Mouse (Mus musculus): ENCODE data around the gene Cep89.

Cep89 gene

DNA sequence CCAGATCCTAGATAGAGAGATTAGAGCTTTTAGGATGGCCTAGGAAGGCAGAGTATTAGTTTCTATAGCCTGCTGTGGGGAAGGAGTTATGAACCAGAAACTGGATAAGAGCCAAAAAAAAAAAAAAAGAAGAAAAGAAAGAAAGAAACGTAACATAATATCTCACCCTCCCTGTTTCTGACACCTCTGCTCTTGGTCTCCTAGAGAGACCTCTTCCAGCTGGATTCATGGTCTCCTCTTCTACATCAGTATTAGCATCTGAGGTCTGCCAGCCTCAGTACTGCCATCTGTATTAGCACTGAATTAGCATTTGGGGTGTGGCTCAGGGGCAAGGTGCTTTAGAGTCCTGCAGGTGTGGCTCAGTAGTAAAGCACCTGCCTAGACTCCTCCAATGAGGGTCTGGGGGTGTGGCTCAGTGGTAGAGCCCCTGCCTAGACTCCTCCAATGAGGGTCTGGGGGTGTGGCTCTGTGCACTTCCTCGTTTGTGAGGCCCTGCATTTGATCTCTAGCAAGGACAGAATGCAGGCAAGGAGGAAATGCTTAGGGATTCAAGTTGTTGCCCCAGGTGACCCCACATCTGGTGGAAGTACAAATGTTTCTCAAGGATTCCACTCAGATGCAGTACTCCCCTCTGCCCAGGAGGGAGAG is 14.0 kb upstream of the Cep89 start:
- no peak for DNase-seq (ENCODE audit: inconsistent age in 2 of 2, low spot score in 1 of 2)

- DNase-seq (ENCODE audit: inconsistent age in 2 of 2, low spot score in 1 of 2), result peak in 1 of 2 experiments; percentile 11
Observed at GRCm38 (mm10) chr7:35386525-35386952, 10.3 kb upstream of the Cep89 start.

DNA sequence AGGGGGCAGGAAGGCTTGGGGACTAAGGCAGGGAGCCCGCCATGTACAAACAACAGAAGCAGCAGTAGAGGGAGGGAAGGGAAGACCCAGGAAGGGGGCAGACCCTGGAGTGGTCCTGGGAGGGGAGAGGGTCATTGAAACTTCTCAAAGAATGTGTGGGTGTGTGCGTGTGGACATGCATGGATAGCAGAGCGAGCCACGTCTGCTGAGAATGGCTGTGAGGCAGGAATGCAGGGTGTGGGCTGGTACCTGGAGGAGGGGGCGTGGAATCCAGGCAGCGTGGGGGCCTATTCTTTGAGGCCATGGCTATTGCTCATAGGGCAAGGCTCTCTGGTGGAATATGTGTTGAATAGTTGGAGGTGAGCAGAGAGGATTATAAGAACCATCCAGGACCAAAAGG is 8.1 kb upstream of the Cep89 start:
- DNase-seq (ENCODE audit: inconsistent age in 2 of 2, low spot score in 1 of 2), result no peak

- peak in 1 of 2 experiments; percentile 72 for DNase-seq (ENCODE audit: inconsistent age in 2 of 2, low spot score in 1 of 2)
Observed at GRCm38 (mm10) chr7:35392935-35393334, 3.9 kb upstream of the Cep89 start.

DNA sequence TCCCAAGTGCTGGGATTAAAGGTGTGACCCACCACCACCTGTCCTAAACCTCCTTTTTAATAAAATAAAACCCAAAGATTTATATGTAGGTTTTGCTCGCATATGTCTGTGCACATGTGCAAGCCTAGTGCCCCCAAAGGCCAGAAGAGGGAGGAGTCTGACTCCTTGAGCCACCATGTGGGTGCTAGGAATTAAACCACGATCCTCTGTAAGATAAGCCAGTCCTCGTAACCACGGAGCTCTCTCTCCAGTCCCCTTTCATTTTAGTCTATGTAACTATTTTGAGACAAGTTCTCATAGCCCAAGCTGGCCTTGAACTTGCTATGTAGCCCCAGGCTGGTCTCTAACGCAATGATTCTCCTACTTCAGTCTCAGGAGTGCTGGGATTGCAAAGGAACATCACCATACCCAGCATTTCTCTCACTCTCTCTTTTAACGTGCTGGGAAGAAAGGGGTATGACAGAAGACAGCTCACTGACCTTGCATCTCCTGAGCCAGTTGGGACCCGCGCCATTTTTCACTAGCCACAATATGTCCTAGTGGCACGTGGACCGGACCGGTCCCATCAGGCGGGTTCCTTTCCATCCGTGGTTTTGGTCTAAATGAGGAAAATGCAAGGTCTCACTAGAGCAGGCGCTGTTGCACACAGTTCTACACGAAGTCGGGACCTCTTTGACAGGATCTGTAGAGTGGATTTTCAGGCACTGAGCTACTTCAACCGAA is 940 bp upstream of the Cep89 start:
- peak in 1 of 2 experiments; percentile 68 for DNase-seq (ENCODE audit: inconsistent age in 2 of 2, low spot score in 1 of 2)

GRCm38 (mm10) chr7:35401169-35401568 is 4.3 kb downstream of the Cep89 start:
- no peak for DNase-seq (ENCODE audit: inconsistent age in 2 of 2, low spot score in 1 of 2)

DNA sequence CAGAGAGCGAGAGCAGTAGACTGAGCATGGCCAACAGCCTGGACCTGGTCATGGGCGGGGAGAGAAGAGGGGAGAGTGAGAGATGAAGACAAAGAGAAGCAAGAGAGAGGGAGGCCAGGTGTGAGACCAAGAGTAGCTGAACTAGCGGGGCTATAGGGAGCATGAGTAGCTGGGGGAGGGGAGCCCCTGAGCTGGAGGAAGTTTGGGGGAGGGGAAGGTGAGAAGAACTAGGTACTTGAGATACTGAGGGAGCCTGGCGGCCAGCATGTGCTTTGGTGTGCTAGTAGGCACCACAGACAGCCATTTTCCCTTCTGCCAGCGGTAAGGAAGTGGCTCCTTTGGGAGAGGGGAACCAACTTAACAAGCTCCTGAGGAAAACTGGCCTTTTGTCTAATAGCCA is 18.4 kb downstream of the Cep89 start:
- no peak for DNase-seq (ENCODE audit: inconsistent age in 2 of 2, low spot score in 1 of 2)

GRCm38 (mm10) chr7:35415801-35416653 is 19.2 kb downstream of the Cep89 start:
- peak in 1 of 2 experiments; percentile 87 for DNase-seq (ENCODE audit: inconsistent age in 2 of 2, low spot score in 1 of 2)

- DNase-seq (ENCODE audit: inconsistent age in 2 of 2, low spot score in 1 of 2), result no peak
Observed at GRCm38 (mm10) chr7:35416654-35416948, 19.8 kb downstream of the Cep89 start.

DNA sequence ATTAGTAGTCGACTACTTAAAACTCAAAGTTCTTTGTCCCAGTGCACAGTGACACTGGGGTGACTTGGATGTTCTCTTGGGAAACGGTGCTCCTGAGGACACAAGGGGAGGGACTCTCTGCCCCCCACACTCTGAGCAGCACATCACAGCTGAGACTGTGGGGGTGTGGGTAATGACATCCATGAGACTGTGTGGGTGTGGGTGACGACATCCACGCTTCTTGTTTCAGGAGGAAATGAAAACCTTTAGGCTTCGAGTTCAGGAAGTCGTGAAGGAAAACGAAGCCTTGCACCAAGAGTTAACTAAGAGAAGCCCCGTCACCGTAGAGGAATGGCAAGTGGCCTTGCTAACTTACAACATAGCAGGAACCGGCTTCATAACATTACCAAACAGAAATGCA is 26.2 kb downstream of the Cep89 start:
- no peak for DNase-seq (ENCODE audit: inconsistent age in 2 of 2, low spot score in 1 of 2)

DNA sequence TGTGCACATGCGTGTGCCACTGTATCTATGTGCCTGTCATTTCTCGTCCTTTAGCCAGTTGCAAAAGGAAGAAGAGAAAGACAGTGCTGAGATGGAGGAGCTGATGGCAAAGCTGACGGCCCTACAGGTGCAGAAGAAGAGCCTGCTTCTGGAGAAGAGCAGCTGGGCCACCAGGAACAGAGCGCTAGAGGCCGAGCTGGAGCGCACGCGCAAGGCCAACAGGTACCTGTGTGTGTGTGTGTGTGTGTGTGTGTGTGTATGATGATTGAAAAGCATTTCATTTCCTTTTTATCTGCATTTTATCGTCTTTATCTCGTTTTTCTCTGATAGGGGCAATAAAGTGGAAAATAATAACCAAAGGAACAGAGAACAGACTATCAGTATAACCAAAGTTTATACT is 31.3 kb downstream of the Cep89 start:
- no peak for DNase-seq (ENCODE audit: inconsistent age in 2 of 2, low spot score in 1 of 2)

DNA sequence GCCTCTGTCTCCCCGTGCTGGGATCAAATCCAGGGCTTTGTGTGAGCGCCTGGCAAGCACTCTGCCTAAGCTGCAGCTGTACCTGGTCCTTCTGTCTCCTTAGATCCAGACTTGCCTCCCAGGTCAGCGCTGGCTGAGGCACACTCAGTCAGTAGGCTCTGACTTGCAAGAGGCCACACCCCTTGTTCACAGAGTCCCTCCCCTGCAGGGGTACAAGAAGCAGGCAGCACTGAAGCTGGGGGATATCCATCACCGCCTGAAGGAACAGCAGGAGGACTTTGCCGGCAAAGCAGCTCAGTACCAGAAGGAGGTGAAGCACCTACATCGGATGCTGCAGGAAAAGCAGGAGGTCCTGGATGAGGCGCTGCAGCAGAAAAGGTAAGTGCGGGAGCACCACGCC is 38.4 kb downstream of the Cep89 start:
- DNase-seq (ENCODE audit: inconsistent age in 2 of 2, low spot score in 1 of 2), result no peak

DNA sequence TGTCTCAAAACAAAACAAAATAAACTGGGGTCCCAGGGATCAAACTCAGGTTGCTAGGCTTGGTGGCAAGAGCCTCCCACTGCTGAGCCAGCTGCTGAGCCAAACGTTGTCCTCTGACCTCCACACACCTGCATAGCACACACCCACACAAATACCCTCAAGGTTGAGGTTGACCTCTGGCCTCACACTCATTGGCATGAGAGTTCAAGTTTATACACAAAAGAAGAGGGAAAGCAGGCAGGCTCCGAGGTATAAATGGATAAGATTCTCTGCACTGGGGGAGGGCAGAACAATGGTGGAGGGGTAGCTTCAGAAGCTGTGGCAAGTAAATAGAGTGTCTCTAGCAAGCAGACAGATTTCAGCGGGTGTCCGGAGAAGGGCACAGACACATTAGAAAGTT is 50.7 kb downstream of the Cep89 start:
- no peak for DNase-seq (ENCODE audit: inconsistent age in 2 of 2, low spot score in 1 of 2)

DNA sequence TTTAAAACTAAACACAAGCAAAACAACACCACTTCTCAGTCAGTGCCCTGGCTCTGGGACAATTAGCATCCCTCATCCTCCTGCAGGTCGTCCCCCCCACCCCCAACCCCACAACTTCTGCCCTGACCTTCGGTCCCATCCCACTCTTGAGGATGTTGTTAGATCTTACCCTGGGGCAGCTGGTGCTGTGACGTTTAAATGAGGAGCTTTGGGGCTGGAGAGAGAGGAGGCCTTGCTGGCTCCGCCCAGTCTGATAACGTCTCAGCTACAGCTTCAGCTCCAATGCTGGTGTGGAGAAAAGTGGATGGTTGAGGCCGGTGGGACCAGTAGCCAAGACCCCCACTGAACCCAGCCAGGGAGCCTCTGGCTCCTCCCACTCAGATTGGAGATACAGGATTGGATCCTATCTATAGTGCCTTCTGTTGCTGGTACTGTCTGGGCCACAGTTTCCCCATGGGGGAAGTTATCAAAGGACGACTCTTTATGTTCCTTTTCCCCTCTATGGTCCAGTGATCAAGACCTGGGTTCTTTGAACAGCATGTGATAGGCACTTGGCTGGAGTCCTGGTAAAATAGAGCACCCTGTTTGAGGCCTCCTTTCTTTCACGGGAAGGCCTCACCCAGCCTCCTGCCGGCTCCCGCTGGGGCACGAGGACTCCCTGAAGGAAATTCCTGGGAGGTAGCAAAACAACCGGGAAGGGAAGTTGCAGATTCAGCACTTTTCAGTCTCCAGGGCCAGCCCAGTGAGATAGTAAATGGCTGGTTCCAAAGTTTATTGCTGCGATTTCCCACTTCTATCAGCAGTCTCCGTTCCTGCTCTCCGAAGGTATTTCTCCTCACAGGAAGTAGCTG is 51.4 kb downstream of the Cep89 start, which contains the start of gene Slc7a9:
Gene Slc7a9, plus strand, starts transcription at position 801 of the 851 bp plus-strand sequence.
- no peak for DNase-seq (ENCODE audit: inconsistent age in 2 of 2, low spot score in 1 of 2)

GRCm38 (mm10) chr7:35448867-35449266 is 52.0 kb downstream of the Cep89 start:
- no peak for DNase-seq (ENCODE audit: inconsistent age in 2 of 2, low spot score in 1 of 2)

DNA sequence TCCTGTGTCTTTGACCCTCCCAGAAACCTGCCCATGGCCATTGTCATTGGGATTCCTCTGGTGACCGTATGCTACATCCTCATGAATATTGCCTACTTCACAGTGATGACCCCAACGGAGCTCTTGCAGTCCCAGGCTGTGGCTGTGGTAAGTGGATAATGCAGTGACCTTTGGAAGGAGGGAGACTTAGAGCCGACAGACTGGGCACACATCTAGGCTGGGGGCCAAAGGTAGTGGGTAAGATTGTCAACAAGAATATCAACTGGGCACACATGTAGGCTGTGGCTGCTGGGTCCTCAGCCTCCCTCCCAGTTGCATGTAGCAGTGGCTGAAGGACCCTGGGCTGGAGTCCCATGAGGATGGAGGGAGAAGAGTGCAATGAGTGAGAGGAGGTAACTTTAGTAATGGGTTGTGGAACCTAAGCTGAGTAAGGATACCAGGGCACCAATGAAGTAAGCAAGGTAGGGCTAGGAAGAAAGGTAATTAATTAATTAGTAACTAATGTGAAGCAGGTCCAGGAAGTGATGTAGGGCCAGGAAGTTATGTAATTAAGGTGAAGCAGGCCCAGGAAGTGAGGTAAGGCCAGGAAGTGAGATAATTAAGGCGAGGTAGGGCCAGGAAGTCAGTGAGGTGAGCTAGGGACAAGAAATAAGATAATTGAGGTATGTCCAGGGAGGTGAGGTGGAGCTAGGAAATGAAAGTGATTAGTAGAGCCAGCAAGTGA is 59.4 kb downstream of the Cep89 start:
- DNase-seq (ENCODE audit: inconsistent age in 2 of 2, low spot score in 1 of 2), result no peak

DNA sequence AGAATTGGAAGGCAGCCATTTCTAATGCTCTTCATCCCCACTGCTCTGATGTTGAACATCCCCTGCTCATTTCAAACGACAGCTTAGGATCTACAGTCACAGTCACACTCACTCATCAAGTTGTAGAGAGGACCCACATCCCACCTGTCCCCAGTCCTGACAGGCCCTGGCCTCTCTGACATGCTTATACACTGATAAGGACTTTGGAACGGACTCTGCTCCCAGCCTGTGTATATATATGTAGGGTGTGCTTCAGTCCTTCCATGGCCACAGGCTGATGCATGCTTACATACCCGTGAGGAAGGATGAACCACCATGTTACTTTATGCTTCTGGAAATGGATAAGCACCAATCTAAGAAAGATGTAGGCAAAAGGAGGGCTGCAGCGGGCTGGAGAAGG is 64.1 kb downstream of the Cep89 start:
- DNase-seq (ENCODE audit: inconsistent age in 2 of 2, low spot score in 1 of 2), result no peak

GRCm38 (mm10) chr7:35465027-35465426 is 68.2 kb downstream of the Cep89 start:
- no peak for DNase-seq (ENCODE audit: inconsistent age in 2 of 2, low spot score in 1 of 2)

DNA sequence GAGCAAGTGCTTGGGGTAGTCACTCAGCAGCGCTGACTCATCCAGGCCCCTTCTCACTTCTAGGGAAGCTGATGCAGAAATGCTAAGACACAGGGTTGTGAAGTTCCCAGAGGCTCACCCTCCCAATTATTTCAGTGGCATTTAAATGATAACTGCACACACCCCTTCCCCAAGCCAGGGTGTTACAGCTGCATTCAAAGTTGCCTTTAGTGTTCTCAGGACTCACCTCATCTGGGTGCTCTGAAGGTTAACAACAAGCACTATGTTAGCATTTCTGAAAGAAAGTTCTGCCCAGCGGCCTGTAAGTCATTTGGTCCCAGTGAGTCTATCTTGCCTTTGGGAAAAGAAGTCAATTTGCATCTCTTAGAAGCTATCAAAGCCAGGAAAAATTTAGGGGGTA is 71.0 kb downstream of the Cep89 start:
- DNase-seq (ENCODE audit: inconsistent age in 2 of 2, low spot score in 1 of 2), result no peak

DNA sequence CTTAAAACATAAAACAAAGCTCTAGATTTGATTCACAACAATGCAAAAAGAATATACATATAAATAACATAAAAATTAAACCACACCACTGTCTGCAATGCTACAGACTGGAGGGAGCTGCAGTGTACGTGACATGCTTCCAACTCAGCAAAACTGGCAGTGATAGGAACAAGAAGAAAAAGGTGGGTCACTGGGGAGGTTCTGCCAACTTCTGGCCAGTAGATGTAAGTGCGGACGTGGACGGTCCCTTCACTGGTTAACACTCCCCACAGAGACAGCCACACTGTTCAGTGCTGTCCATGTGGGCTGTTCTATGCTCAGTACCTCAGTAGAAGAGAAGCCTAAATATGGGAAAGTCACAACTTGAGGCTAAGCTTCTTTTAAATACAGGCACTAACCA is 74.0 kb downstream of the Cep89 start:
- no peak for DNase-seq (ENCODE audit: inconsistent age in 2 of 2, low spot score in 1 of 2)
